ENCODE assay signal across 9 mouse cellular contexts in genomic region chr12:24697484-24698204, GRCm38 (mm10). TPM values are rescaled to one million over a fixed set of nuclear protein-coding genes. Genes with fewer than 3 reads are reported as not detected.
DNase-seq lines count a peak whose midpoint lies in the region; ATAC-seq and TF ChIP-seq lines count a peak whose summit lies in the region.
"Had no signal": no experiment of that assay in that cellular context is flagged by ENCODE, and none has a peak within 500 bp of the region (broad histone marks: within the 10 kb centered on the region; RNA-seq: fewer than 3 reads in every experiment).

No protein-coding gene starts in this region.

- no peak overlapping the region for H3K4me3 ChIP-seq in limb, embryonic 13.5 days
- no peak overlapping the region for H3K4me3 ChIP-seq in limb, embryonic 10.5 days
- no peak overlapping the region for H3K4me3 ChIP-seq in bone marrow, adult 2 months (replicated peaks; ENCODE audit: control insufficient read depth, low read depth, low read length)
- H3K4me3 ChIP-seq: heart, embryonic 15.5 days had no signal

- H3K4me1 ChIP-seq in limb, embryonic 13.5 days, result no peaks in the 10 kb centered on the region
- H3K4me1 ChIP-seq in limb, embryonic 10.5 days, result no peaks in the 10 kb centered on the region
- H3K4me1 ChIP-seq in bone marrow, adult 2 months (ENCODE audit: control insufficient read depth, insufficient read depth, low read length), result no peaks in the 10 kb centered on the region

- H3K27me3 ChIP-seq in limb, embryonic 13.5 days, result 0 out of 2 replicates have a peak, but pooled peaks cover 4% of the 10 kb centered on the region
- H3K27me3 ChIP-seq in limb, embryonic 10.5 days (ENCODE audit: low read depth, poor library complexity, severe bottlenecking), result no peaks in the 10 kb centered on the region
- H3K27me3 ChIP-seq: heart, embryonic 15.5 days had no signal

- TF ChIP-seq CTCF in bone marrow, adult 2 months (IDR thresholded peaks at IDR 0.05; ENCODE audit: control insufficient read depth, insufficient read depth, low read length), result peak; percentile 8; the same call in 1 of the 2 replicates

- no peak overlapping the region for H3K9ac ChIP-seq in limb, embryonic 13.5 days
- H3K9ac ChIP-seq: heart, embryonic 15.5 days had no signal

- 61% methylated on average over 8 of the region's 8 CpGs for WGBS in limb, embryonic 13.5 days
- 64% methylated on average over 8 of the region's 8 CpGs for WGBS in limb, embryonic 10.5 days
- WGBS in bone marrow, adult 2 months, result 47% methylated on average over 8 of the region's 8 CpGs

- 0 out of 2 replicates have a peak, but pooled peaks have one; percentile 32 for ATAC-seq in limb, embryonic 13.5 days (ENCODE audit: low FRiP score, low read depth)
- ATAC-seq in monocyte, adult 5-6 weeks (replicated peaks; ENCODE audit: insufficient number of reproducible peaks, low FRiP score, low TSS enrichment, poor library complexity, severe bottlenecking), result peak; percentile 50

- H3K4me2 ChIP-seq in limb, embryonic 13.5 days (replicated peaks), result 0 out of 2 replicates have a peak overlapping the region, but pooled peaks have one; percentile 32
- H3K4me2 ChIP-seq: heart, embryonic 15.5 days had no signal

- H3K27ac ChIP-seq in limb, embryonic 13.5 days, result no peak overlapping the region
- no peak overlapping the region for H3K27ac ChIP-seq in limb, embryonic 10.5 days
- H3K27ac ChIP-seq in bone marrow, adult 2 months (ENCODE audit: control insufficient read depth, insufficient read depth, low read depth, low read length, poor library complexity), result no peak overlapping the region
- H3K27ac ChIP-seq: heart, embryonic 15.5 days had no signal

- H3K9me3 ChIP-seq in limb, embryonic 13.5 days, result no peaks in the 10 kb centered on the region
- no peaks in the 10 kb centered on the region for H3K9me3 ChIP-seq in limb, embryonic 10.5 days (replicated peaks)
- H3K9me3 ChIP-seq: heart, embryonic 15.5 days had no signal

- DNase-seq in limb, embryonic 10.5 days (ENCODE audit: low spot score), result no peak
- DNase-seq in induced T-regulatory cell, adult 2 months (ENCODE audit: low read depth), result peak; percentile 55
- no peak for DNase-seq in cerebellum, postnatal 36 days
- no peak for DNase-seq in frontal cortex, postnatal 36 days (ENCODE audit: low spot score in 2 of 2)
- no peak for DNase-seq in natural killer cell, adult 2 months (ENCODE audit: low spot score in 2 of 2)

- no peaks in the 10 kb centered on the region for H3K36me3 ChIP-seq in limb, embryonic 13.5 days
- H3K36me3 ChIP-seq in limb, embryonic 10.5 days, result no peaks in the 10 kb centered on the region
- H3K36me3 ChIP-seq: heart, embryonic 15.5 days had no signal

- TF ChIP-seq POLR2A in bone marrow, adult 2 months (IDR thresholded peaks at IDR 0.05; ENCODE audit: borderline replicate concordance, control insufficient read depth, low read depth, low read length), result no peak

RNA-seq across cellular contexts. Expression of gene Rrm2, which starts 10.4 kb away (rescaled TPM):
- 235 TPM in 2 replicates for polyA plus RNA-seq in limb, embryonic 13.5 days (2015; fragmentation: Nextera tagmentation; extraction: Ambion mirVana)
- 631 and 705 TPM in 2 replicates for polyA plus RNA-seq in limb, embryonic 10.5 days (2016; fragmentation: Nextera tagmentation; extraction: Ambion mirVana)
- 203 and 291 TPM in 2 replicates for polyA plus RNA-seq in bone marrow, adult 2 months (2011; ENCODE audit: insufficient read depth, insufficient read length, low replicate concordance, missing spikeins)
- 5.4 to 11.1 TPM (median 6.5 TPM) in 3 replicates for total RNA-seq in monocyte, adult 5-6 weeks (2017)

RNA-seq across cellular contexts. Expression of gene Cys1, which starts 16.0 kb away (rescaled TPM):
- polyA plus RNA-seq in limb, embryonic 13.5 days (2015; fragmentation: Nextera tagmentation; extraction: Ambion mirVana), result 3.2 and 4.4 TPM in 2 replicates
- 0.21 TPM in 1 of 2 replicates, not detected in the other for polyA plus RNA-seq in limb, embryonic 10.5 days (2016; fragmentation: Nextera tagmentation; extraction: Ambion mirVana)
- polyA plus RNA-seq in bone marrow, adult 2 months (2011; ENCODE audit: insufficient read depth, insufficient read length, low replicate concordance, missing spikeins), result 0.56 and 3.0 TPM in 2 replicates
- total RNA-seq in monocyte, adult 5-6 weeks (2017), result not detected in 3 replicates

RNA-seq across cellular contexts. Expression of gene Klf11, which starts 46.6 kb away (rescaled TPM):
- polyA plus RNA-seq in limb, embryonic 13.5 days (2015; fragmentation: Nextera tagmentation; extraction: Ambion mirVana), result 12.4 and 13.1 TPM in 2 replicates
- polyA plus RNA-seq in limb, embryonic 10.5 days (2016; fragmentation: Nextera tagmentation; extraction: Ambion mirVana), result 8.4 and 9.5 TPM in 2 replicates
- polyA plus RNA-seq in bone marrow, adult 2 months (2011; ENCODE audit: insufficient read depth, insufficient read length, low replicate concordance, missing spikeins), result 10.4 and 11.8 TPM in 2 replicates
- 27.5 to 35.9 TPM (median 31.5 TPM) in 3 replicates for total RNA-seq in monocyte, adult 5-6 weeks (2017)
